Mouse (Mus musculus) CH12F3 (cell line): ENCODE data around the gene Gm11172.

Source experiments
- in situ Hi-C: fragments of 300-500 bp; cut with MboI; formaldehyde crosslinking; loops from 2 replicates; pipeline ENCODE4 v1.14.3; 2020; ENCODE audit warnings: low sequenced_read_pairs

Gene Gm11172

DNA sequence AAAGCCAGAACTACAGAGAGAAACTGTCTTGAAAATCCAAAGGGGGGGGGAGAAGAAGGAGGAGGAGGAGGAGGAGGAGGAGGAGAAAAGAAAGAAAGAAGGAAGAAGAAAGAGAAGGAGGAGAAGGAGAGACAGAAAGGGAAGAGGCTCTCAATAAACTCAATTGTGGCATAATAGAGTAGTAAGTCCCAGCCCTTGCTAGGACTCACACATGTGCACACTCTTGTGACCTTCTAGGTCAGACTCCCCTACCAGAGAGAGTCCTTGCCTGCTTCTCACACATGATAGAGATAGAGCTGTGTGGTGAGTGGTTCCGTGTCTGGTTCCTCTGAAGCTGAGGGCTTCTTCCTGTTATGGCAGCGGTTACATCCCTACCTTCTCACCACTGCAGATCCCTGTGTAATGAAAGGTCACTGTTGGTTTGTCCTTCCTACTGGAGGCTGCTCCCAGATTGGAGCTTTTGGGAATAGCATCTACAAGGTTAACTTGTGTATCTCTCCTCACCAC lies at the start of gene Gm11172:
TSS of gene Gm11172 (plus strand) at position 51 of the 507 bp plus-strand sequence.
- in situ Hi-C loops = no loop called here

DNA sequence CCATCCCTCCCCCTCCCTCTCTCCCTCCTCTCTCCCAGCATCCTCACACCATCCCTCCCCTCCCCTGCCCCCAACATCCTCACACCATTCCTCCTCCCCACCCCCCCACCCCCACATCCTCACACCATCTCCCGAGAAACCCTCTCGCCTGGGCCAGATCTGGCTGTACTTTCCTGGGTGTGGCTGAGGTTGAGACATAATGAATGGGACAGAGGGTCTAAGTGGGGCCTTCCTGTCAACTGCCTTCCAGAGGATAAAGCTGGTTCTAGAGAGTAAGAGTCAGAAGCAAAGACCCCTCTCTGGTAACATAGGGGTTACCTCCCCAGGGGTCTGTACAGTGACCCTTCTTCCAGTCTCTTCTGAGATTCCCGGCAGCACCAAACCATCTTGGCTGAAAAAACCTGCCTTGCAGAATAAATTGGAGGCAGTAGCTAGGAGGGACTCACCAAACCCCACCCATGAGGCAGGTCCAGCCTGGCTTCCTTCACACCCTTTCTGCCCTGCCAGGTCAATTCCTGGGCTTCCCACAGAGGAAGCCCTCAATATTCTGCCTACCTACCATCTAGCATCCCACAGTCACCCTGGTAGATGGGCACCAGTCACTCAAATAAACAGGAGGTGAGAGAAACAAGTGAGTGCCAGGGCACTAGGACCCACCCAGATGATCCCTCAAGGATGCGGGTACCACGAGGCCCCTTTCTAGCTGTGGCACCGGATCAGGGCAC lies 49.0 kb upstream of the Gm11172 start:
- in situ Hi-C loops = no loop called here

DNA sequence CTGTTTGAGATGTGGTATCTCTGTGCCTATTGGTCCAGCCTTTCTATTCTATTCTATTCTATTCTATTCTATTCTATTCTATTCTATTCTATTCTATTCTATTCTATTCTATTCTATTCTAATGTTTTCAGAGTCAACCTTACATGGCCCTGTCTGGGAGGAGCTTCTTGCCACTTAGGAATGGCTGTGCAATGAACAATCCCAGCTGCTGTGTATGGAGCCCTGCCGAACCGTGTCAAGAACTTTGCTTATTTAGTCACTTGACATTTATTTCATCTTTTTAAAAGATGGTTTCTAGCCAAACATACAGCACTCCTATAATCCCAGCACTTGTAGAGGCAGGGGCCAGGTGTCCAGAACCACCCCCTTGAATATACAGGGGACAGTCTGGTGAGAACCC lies 48.4 kb upstream of the Gm11172 start:
- in situ Hi-C loops = no loop called here

DNA sequence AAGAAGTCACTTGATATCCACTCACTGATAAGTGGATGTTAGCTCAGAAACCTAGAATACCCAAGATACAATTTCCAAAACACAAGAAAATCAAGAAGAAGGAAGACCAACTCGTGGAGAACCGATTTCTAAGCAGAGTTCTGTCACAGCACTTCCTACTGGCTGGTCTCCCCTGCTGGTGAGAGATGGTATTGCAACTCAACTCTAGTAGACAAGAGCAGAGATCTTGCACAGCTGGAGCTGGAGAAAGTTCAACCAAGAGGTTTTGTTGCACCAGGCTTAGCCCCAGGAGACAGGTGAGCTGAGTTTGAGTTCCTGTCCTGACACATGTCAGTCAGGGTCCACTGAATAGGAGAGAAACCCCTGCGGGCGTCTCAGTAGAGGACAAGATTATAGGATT lies 45.6 kb upstream of the Gm11172 start:
- in situ Hi-C loops = no loop called here

DNA sequence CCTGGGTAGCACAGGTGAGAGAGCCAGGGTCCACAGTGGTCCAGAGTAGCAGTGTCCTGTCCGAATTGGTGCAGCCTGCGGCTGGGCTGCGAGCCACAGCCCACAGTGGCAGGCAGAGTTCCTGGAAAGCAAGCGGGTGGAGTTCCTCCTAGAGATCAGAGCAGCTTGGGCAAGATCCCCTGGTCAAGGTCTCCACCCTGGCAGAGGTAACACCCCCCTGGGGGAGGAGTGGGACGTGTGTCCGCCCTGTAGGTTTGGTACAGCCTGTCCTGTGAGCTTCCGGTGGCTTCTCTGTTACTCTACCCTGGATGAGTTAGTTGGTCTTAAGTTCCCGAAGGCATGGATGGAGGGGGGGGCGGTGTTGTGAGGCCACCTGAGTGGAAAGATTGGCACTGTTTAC lies 43.9 kb upstream of the Gm11172 start:
- in situ Hi-C loops = no loop called here

DNA sequence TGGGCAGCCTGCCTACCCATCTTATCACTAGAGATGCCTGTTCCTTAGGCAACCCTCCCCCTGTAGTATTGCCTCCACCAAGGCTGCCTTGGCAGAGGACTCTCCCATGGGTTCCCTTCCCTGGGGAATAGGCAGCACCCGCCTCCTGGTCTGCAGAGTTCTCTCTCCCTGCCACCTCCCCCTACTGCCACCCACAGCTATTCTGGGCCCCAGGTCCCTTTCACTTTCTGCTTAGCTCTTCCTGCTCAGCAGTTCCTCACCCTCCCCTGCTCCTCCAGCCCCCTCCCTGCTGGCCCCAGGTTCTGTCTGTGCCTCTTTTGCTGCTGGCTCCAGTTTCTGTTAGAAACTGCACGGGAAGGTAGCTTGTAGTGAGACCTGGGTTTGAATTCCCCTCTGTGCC lies 43.1 kb upstream of the Gm11172 start:
- in situ Hi-C loops = no loop called here

DNA sequence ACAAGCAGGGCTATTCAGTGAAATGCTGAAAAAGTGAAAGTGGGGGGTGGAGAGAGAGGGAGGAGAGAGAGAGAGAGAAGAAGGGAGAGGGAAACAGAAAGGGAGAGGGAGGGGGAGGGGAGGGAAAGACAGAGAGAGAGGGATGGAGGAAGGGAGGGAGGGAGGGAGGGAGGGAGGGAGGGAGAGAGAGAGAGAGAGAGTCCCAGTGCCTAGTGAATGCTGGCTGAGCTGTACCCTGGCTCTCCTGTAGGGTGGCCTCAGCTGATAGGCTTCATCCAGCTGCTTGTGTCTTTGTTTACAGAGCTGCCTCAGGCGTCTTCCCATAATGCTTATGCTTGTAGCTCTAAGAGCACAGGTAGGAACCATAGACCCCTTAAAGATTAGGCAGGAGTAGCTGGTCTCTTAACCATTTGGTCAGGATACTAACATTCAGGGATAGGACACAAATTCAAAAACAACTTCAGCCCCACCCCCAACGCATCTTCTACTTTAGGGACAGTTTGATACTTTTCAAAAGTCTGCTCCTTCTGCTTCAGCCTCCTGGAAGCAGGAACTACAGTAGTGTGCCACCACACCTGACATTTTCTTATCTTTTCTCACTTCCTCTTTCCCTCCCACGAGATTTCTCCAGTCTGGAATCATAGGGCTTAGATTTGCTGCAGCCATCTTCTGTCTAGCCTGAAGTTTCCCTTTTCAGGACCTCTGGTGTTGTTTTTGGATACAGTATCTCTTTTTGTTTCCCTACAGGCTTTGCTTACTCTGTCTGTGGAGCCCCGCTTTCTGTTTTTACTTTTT lies 42.0 kb upstream of the Gm11172 start:
- in situ Hi-C loops = no loop called here

DNA sequence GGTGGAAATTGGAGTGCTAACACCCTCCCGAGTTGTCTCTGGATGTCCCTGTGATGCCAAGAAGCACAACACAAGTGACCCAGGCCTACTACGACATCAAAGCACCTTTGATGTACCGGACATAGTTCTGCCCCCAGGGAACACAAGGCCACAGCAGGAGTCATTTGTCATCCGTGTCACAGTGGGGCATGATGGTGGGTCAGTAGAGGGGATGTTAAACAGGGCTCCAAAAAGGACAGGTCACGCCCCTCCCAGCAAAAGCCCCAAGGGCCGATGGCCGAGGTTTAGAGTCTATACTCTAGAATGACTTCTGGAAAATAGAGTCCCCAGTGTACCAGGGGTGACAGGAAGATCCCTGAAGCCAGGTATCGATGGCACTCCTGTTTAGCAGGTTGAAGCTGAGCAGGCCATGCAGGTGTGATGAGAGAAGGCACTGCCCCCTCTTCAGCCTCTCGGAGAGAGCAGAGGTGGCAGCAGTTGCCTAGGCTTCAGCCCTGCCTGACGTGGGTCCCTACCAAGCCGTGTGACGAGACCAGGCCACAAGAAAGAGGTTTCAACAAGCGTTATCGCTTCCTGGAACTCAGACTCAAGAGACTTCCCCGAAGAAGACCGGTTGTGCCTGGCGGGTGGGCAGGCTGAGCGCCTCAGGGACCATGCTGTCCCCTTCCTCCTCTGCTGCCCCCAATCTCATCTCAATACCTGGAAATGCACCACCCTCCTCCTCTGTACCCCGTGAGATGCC lies 40.8 kb upstream of the Gm11172 start:
- in situ Hi-C loops = no loop called here

DNA sequence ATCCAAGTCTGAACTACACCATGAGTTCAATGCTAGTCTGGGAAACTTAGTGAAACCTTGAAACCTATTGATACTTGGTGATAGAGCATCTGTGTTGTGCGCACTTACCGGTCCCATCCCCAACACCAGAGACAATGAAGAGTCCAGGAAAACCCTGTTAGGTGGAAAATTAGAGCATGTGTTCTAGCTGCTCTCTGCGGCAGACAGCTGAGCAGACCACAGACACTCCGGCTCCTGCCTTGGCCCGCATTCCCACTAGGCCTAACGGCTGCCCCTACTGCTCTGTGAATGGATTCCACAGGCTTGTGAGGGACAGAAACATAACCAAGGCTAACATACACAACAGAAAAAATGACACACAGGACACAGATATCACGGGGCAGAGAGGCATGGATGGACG lies 39.2 kb upstream of the Gm11172 start:
- in situ Hi-C loops = no loop called here

DNA sequence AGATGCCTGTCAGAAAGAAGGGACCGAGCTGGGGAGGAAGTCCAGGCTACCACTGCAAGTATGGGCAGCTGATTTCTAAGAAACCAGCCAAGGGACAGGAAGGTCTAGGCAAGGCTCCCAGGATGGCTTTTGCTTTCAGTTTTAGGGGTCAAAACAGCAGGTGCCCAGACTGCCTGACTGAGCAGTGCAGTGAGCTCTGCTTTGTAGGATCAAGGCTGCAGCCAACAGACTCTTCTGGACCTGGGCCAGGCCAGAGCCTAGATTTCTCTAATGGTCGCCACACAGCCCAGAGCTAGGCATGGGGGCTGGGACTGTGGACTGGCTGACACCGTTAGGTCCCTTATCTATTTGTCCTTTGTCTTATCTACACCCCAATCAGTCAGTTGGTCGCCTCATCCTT lies 38.0 kb upstream of the Gm11172 start:
- in situ Hi-C loops = no loop called here

DNA sequence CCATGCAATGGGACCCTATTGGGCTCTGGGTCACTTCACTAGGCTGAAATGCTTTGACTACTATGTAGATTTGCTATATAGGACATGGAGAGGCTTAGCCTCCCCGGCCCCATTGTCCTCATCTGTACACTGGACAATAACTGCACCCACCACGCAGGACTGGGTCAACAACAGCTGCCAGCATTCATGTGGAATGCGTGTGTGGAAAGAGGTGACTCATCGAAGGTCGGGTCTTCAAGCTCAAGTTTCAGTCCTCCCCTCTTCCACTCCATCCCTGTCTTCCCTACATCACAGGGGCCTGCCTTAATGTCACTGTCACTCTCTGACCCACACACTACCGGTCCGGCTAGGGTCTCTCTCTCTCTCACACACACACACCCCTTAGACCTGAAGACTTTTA lies 36.4 kb upstream of the Gm11172 start:
- in situ Hi-C loops = no loop called here

DNA sequence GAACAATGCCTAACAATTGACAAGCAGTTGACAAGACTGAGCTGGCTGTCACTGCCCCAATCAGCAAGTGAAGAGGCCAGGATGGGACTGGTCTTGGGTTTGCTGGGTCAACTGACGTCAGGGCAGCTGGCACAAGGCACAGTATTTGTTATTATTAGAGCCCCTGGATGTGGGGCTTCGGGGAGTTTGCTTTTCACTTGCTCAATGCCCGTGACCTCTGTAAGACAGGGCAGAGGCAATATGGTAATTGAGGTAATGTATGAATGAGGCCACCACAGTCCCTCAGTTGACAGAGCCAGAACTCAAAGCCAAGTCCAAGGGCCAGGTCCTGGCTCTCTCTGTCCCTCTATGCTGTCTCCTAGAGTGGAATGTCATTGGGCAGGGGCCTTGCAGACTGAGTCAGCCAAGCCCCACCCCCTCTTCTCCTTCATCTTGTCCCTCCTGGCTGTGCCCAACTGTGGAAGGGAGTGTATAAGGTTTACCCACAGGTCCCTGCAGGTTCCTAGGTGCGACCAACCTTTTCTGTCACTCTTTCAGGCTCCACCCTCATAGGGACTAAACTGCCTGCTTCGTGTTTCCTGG lies 35.0 kb upstream of the Gm11172 start:
- in situ Hi-C loops = no loop called here

DNA sequence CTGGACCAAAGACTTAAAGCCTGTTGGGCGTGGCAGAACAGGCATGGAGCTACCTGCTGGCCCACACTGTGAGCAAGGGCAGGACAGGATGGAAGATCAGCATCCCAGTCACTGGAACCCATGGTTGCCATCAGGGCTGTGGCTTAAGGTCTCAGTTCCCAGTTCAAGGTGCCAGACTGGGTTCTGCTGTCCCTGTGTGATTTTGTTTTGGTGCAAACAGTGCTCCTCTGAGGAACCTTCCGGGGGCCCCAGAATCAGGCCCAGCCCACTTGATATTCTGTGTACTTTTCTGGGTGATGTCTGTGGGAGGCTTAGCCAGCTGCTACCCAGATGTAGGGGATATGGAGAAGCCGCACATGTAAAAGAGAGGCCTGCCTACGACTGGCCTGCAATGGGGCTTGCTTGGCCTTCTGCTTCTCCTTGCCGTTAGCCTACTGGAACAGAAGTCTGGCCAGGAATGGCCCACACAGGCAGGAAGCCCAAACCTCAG lies 32.0 kb upstream of the Gm11172 start:
- in situ Hi-C loops = no loop called here

DNA sequence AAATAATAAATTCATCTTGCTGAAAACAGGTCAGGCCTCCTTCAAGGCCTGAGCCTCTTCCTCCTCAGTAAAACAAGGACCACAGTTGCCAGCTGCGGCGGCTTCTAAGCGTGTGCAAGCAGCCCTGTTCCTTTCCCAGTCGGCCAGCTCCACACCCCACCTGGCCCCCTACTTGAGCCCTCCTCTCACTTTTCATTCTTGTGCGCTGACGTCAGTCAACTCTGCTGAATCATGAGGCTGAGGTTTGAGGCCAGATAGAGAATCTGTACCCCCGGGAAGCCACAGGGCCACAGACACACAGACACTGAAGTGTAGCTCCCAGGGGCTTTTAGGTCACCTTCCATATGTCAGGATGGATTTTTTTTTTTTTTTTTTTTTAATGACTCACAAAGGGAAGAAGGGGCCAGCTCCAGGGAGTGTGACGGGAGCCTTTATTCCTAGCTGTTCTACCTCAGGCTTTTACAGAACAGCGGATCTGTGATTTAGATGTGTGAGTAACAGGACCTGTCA lies 30.8 kb upstream of the Gm11172 start:
- in situ Hi-C loops = no loop called here

DNA sequence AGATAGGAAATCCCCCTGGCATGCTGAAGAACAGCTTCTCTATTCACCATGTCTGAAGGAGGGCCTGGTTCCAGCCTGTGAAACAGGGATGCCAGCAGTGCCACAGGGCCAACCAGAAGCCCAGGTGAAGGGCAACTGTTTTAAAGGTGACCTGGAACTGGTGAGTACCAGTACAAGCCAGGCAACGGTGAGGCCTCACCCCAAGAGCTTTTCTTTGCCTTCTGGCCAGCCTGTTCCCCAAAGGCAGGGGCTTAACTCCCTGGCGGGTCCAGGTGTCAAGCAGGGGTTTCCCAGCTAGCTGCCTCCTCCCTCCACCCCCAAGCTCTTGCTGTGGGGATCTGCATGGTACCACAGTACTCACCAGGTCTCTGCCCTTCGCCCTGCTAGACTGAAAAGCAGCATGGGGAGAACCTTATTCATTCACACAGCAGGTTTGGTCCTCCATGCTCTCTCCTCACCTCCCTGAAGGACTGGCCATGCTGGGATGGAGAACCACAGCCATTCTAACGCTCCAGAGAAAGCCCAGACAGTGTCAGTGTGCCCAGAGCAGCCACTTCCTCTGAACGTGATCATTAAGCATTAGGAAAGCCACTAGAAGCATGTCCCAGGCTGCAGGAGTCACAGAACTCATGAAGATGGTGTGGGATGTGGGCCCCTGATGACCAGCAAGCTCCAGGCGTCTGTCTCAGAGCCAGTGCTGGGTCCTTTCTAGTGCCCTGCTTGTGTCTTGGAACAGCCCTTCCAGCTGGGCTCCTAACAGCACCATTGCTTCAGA lies 30.2 kb upstream of the Gm11172 start:
- in situ Hi-C loops = no loop called here

DNA sequence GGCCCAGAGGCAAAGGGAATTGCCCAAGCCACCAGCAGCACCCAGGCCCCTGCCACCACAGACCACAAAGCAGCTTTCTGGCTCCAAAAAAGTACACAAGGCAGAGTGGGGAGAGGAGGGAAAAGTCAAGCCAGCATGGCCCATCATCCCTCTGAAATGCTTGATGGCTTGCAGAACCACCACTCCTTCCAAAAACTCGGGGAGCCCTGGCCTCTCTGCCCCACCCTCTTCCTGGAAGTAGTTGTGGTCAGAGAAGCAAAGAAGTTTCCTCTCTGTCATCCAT lies 29.6 kb upstream of the Gm11172 start:
- in situ Hi-C loops = no loop called here

DNA sequence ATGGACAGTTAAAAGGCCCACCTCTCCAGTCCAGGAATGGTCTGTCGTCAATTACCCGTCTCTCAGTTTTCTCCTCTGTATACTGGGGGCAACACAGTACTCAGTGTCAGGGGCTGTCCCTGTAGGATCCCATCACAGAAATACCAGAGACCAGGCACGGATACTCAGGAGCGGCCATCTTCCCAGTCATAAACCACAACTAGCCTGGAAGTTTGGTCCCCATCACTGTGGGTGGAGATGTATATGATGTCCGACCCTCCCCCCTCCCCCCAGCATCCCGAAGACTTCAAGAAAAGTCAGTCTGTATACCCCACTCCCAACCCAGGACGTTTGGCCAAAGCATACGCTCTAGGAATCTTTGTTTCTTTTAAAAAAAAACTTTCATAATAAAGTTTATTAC lies 29.3 kb upstream of the Gm11172 start:
- in situ Hi-C loops = no loop called here

DNA sequence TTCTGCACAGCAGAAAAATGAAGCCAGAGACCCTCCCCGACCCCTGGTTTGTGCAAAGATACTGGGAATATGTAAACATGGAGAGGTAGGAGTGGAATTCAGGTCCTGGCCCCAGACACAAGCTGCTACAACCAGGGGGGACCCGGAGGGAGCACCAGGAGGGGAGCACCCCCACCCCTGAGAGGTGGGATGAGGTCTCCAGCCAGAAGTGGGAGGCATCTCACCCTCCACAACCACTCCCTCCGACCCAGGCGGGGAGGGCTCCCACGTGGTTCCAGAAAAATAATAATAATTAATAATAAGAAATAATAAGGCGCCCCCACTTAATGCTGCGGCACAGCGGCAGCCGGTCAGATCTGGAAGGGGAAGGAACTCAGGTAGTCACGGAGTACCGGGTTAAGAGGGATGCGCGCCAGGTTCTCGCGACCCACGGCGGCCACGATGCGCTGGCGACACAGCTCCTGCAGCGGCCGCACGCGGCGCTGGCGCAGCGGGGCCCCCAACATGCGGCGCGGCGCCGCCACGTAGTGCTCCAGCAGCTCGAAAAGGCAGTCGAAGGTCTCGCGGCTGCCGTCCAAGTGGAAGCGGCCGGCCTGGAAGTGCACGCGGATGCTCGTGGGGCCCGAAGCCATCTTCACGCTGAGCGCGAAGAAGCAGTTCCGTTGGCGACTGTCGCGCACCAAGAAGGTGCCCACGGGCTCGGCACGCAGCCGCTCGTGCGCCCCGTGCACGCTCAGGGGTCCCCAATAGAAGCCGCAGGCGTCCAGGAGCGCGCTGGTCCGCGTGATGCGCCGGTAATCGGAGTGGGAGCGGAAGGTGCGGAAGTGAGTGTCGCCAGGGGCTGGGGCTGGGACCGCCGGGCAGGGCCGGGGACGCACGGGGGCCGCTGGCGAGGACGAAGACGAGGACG lies 28.6 kb upstream of the Gm11172 start:
- in situ Hi-C loops = no loop called here

DNA sequence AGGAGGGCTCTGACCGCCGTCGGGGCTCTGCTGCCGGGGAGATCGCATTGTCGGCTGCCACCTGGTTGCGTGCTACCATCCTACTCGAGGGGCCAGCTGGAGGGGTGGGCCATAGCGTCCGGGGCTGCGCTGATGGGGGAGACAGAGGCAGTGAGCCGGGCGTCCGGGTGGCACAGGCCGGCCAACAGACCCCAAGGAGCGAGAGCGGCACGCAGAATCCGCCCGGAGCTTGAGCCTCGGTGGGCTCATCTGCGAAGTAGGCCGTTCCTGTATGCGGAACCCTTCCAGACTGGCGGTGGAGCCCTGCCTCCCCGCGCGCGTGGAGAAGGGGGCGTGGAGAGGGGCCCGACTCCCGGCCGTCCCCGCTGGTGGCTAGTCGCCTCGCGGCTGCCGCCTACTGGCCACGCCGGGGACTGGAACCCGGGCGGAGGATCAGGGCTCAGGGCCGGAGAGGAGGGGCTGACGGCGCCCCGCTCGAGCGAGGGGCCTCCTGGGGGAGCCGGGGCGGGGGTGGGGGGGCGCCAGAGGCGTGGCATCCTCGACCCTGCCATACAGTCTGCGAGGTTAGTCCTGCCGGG lies 27.8 kb upstream of the Gm11172 start:
- in situ Hi-C loops = no loop called here
